Mouse (Mus musculus) hindbrain, embryonic 16.5 days (tissue): ENCODE results near the gene Ttc5. TPM values are rescaled to one million over a fixed set of nuclear protein-coding genes. Genes with fewer than 3 reads are reported as not detected.

Experiments used
- ATAC-seq: fragments of 200-750 bp; cut with Nextera tagmentation; 2 replicates; pipeline ENCODE4 v1.8.0; 2017; ENCODE audit warnings: moderate TSS enrichment, moderate library complexity
- H3K27ac ChIP-seq: fragments of 300-500 bp; sonication (generic); 2 replicates; pipeline ENCODE4 v1.5.1; 2014; ENCODE audit warnings: low read depth, mild to moderate bottlenecking, control low read depth, low read length, moderate library complexity
- H3K27me3 ChIP-seq: fragments of 300-500 bp; sonication (generic); replicated peaks from 2 replicates; pipeline ENCODE4 v1.6.1; 2014; ENCODE audit warnings: low read length; ENCODE audit not compliant: control insufficient read depth, insufficient read depth
- H3K36me3 ChIP-seq: fragments of 300-500 bp; sonication (generic); 2 replicates; pipeline ENCODE4 v1.6.1; 2014; ENCODE audit warnings: mild to moderate bottlenecking, low read length, moderate library complexity, mixed read lengths; ENCODE audit not compliant: control insufficient read depth, insufficient read depth
- H3K4me1 ChIP-seq: fragments of 300-500 bp; sonication (generic); 2 replicates; pipeline ENCODE4 v1.6.1; 2014; ENCODE audit warnings: low read depth, low read length; ENCODE audit not compliant: control insufficient read depth, insufficient read depth
- H3K4me2 ChIP-seq: fragments of 300-500 bp; sonication (generic); 2 replicates; pipeline ENCODE4 v1.6.1; 2014; ENCODE audit warnings: mild to moderate bottlenecking, low read length, control low read depth, moderate library complexity
- H3K4me3 ChIP-seq: fragments of 300-500 bp; sonication (generic); 2 replicates; pipeline ENCODE4 v1.5.1; 2014; ENCODE audit warnings: mild to moderate bottlenecking, low read length, control low read depth, moderate library complexity
- H3K9ac ChIP-seq: fragments of 300-500 bp; sonication (generic); 2 replicates; pipeline ENCODE4 v1.6.1; 2014; ENCODE audit warnings: low read depth, mild to moderate bottlenecking, control low read depth, low read length, moderate library complexity
- H3K9me3 ChIP-seq: fragments of 300-500 bp; sonication (generic); 2 replicates; pipeline ENCODE4 v1.6.1; 2014; ENCODE audit warnings: mild to moderate bottlenecking, low read length, moderate library complexity; ENCODE audit not compliant: control insufficient read depth
- WGBS: fragments of 180-500 bp; shearing (Covaris S2); extraction: QIAGEN DNeasy Blood & Tissue Kit; methylation state at CpG from one replicate; pipeline ENCODE4 v1.1.7; 2014; 5-methylcytosine and 5-hydroxymethylcytosine counted together
- polyA plus RNA-seq: library from polyadenylated mRNA; unstranded; fragments of >200 nt; fragmentation: Nextera tagmentation; extraction: Ambion mirVana; gene quantifications from 2 replicates; pipeline ENCODE4 v1.2.1, GENCODE M21; 2015

The Ttc5 gene
- 121 and 123 TPM in 2 replicates for polyA plus RNA-seq

GRCm38 (mm10) chr14:50785251-50785637, at the start of gene Ttc5:
Gene Ttc5, minus strand, starts transcription at chr14:50785519.
- Histone ChIP-seq H3K4me3 (peak within 1 kb of the TSS; percentile 87), H3K9me3 (no peaks in the 10 kb centered on the region), H3K4me1 (peaks cover 16% of the 10 kb centered on the region), H3K9ac (peak within 1 kb of the TSS; percentile 82), H3K4me2 (peak within 1 kb of the TSS; percentile 66), H3K27ac (peak within 1 kb of the TSS; percentile 90), H3K27me3 (no peaks in the 10 kb centered on the region), H3K36me3 (peaks cover 14% of the 10 kb centered on the region)
- WGBS, result under 1% methylated on average over 21 of the region's 21 CpGs
- peak; percentile 99 for ATAC-seq

GRCm38 (mm10) chr14:50834435-50834834, 49.1 kb upstream of the Ttc5 start:
- 58% methylated on average over 2 of the region's 2 CpGs for whole genome bisulfite sequencing
- Histone ChIP-seq H3K27me3 (no peaks in the 10 kb centered on the region), H3K4me3 (no peak overlapping the region), H3K9ac (no peak overlapping the region), H3K27ac (no peak overlapping the region), H3K4me1 (no peaks in the 10 kb centered on the region), H3K9me3 (no peaks in the 10 kb centered on the region), H3K4me2 (no peak overlapping the region), H3K36me3 (no peaks in the 10 kb centered on the region)
- no peak for ATAC-seq

GRCm38 (mm10) chr14:50833964-50834363, 48.6 kb upstream of the Ttc5 start:
- no peaks in the 10 kb centered on the region for H3K4me1 ChIP-seq
- no peaks in the 10 kb centered on the region for H3K36me3 ChIP-seq
- H3K27ac ChIP-seq, result no peak overlapping the region
- H3K4me2 ChIP-seq, result no peak overlapping the region
- no peaks in the 10 kb centered on the region for H3K9me3 ChIP-seq
- H3K4me3 ChIP-seq, result no peak overlapping the region
- H3K9ac ChIP-seq, result no peak overlapping the region
- 80% methylated on average over 10 of the region's 10 CpGs for WGBS
- no peak for ATAC-seq
- no peaks in the 10 kb centered on the region for H3K27me3 ChIP-seq

- no peak overlapping the region for H3K4me2 ChIP-seq
- no peak overlapping the region for H3K4me3 ChIP-seq
- 77% methylated on average over 3 of the region's 3 CpGs for WGBS
- H3K9me3 ChIP-seq, result no peaks in the 10 kb centered on the region
- H3K9ac ChIP-seq, result no peak overlapping the region
- H3K4me1 ChIP-seq, result no peaks in the 10 kb centered on the region
- no peak overlapping the region for H3K27ac ChIP-seq
- no peak for ATAC-seq
- no peaks in the 10 kb centered on the region for H3K36me3 ChIP-seq
- no peaks in the 10 kb centered on the region for H3K27me3 ChIP-seq
Measured at GRCm38 (mm10) chr14:50829878-50830277, 44.6 kb upstream of the Ttc5 start.

- H3K9ac ChIP-seq, result no peak overlapping the region
- H3K4me2 ChIP-seq, result no peak overlapping the region
- H3K36me3 ChIP-seq, result peaks cover 6% of the 10 kb centered on the region; the same call in 1 of the 2 replicates
- ATAC-seq, result no peak
- no peaks in the 10 kb centered on the region for H3K9me3 ChIP-seq
- H3K27me3 ChIP-seq, result no peaks in the 10 kb centered on the region
- WGBS, result 92% methylated on average over 4 of the region's 4 CpGs
- H3K27ac ChIP-seq, result no peak overlapping the region
- no peaks in the 10 kb centered on the region for H3K4me1 ChIP-seq
- H3K4me3 ChIP-seq, result no peak overlapping the region
Measured at GRCm38 (mm10) chr14:50826579-50826978, 41.3 kb upstream of the Ttc5 start.

- Histone ChIP-seq H3K9me3 (no peaks in the 10 kb centered on the region), H3K27me3 (no peaks in the 10 kb centered on the region), H3K4me3 (no peak overlapping the region), H3K27ac (no peak overlapping the region), H3K4me2 (no peak overlapping the region), H3K4me1 (no peaks in the 10 kb centered on the region), H3K9ac (no peak overlapping the region), H3K36me3 (peaks cover 21% of the 10 kb centered on the region)
- no peak for ATAC-seq
- WGBS, result 91% methylated on average over 9 of the region's 9 CpGs
Measured at GRCm38 (mm10) chr14:50824219-50824618, 38.9 kb upstream of the Ttc5 start.

- no peak overlapping the region for H3K27ac ChIP-seq
- no peak overlapping the region for H3K9ac ChIP-seq
- peaks cover 21% of the 10 kb centered on the region for H3K36me3 ChIP-seq
- H3K4me3 ChIP-seq, result no peak overlapping the region
- no peak overlapping the region for H3K4me2 ChIP-seq
- H3K27me3 ChIP-seq, result no peaks in the 10 kb centered on the region
- no peaks in the 10 kb centered on the region for H3K9me3 ChIP-seq
- WGBS, result 74% methylated on average over 2 of the region's 2 CpGs
- ATAC-seq, result no peak
- no peaks in the 10 kb centered on the region for H3K4me1 ChIP-seq
Measured at GRCm38 (mm10) chr14:50823240-50823639, 37.9 kb upstream of the Ttc5 start.

GRCm38 (mm10) chr14:50813060-50813459, 27.7 kb upstream of the Ttc5 start:
- no peak overlapping the region for H3K4me2 ChIP-seq
- H3K4me3 ChIP-seq, result no peak overlapping the region
- WGBS, result 98% methylated on average over 2 of the region's 2 CpGs
- no peak overlapping the region for H3K27ac ChIP-seq
- H3K4me1 ChIP-seq, result peaks cover 3% of the 10 kb centered on the region
- H3K9me3 ChIP-seq, result no peaks in the 10 kb centered on the region
- no peak for ATAC-seq
- no peaks in the 10 kb centered on the region for H3K27me3 ChIP-seq
- H3K9ac ChIP-seq, result no peak overlapping the region
- H3K36me3 ChIP-seq, result peaks cover 7% of the 10 kb centered on the region

GRCm38 (mm10) chr14:50807487-50808072, 22.3 kb upstream of the Ttc5 start, which contains the start of the genes Ccnb1ip1 and Parp2:
Gene Ccnb1ip1, minus strand, starts transcription at chr14:50807732.
Gene Parp2, plus strand, starts transcription at chr14:50807841.
- no peaks in the 10 kb centered on the region; the same call in 1 of the 2 replicates for H3K36me3 ChIP-seq
- H3K27me3 ChIP-seq, result no peaks in the 10 kb centered on the region
- H3K4me3 ChIP-seq, result peak within 1 kb of the TSS; percentile 59
- peak within 1 kb of the TSS; percentile 73 for H3K9ac ChIP-seq
- H3K27ac ChIP-seq, result peak within 1 kb of the TSS; percentile 88
- WGBS, result under 1% methylated on average over 42 of the region's 42 CpGs
- peak; percentile 99 for ATAC-seq
- peaks cover 6% of the 10 kb centered on the region for H3K4me1 ChIP-seq
- no peaks in the 10 kb centered on the region for H3K9me3 ChIP-seq
- peak within 1 kb of the TSS; percentile 61 for H3K4me2 ChIP-seq
